Mouse (Mus musculus) lung, postnatal 0 days (tissue): ENCODE results near the gene Aifm1.

Experiments used
- CTCF ChIP-seq: IDR thresholded peaks from 2 replicates; pipeline ENCODE4 v1.5.1; 2016; ENCODE audit warnings: antibody characterized with exemption, mild to moderate bottlenecking
- EP300 ChIP-seq: IDR thresholded peaks from 2 replicates; pipeline ENCODE4 v1.6.1; 2016; ENCODE audit warnings: antibody characterized with exemption, mild to moderate bottlenecking, control low read depth

- no peak for TF ChIP-seq CTCF
- TF ChIP-seq EP300: no peak
Measured at GRCm38 (mm10) chrX:48518808-48519548, 5.6 kb upstream of the Aifm1 start, which contains the start of gene Rab33a.
